Comparison of ENCODE assay signal across 19 mouse cellular contexts in the genomic region with DNA sequence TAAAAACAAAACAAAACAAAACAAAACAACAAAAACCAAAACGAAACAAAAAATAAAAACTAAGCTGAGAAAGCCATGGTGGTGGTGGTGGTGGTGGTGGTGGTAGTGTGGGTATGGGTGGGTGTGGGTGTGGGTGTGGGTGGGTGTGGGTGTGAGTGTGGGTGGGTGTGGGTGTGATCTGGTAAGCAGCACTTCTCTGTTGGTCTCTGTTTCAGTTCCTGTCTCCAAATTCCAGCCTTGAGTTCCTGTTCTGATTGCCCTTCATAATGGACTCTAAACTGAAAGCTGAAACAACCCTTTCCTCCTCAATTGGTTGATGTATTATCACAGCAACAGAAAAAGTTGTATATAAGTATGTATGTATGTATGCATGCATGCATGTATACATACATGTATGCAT. TPM values are rescaled to one million over a fixed set of nuclear protein-coding genes. Genes with fewer than 3 reads are reported as not detected.
DNase-seq lines count a peak whose midpoint lies in the region; ATAC-seq and TF ChIP-seq lines count a peak whose summit lies in the region.
"Had no signal": no experiment of that assay in that cellular context is flagged by ENCODE, and none has a peak within 500 bp of the region (broad histone marks: within the 10 kb centered on the region; RNA-seq: fewer than 3 reads in every experiment).

No protein-coding gene starts in this region.

- no peaks in the 10 kb centered on the region for H3K27me3 ChIP-seq in liver, postnatal 0 days (ENCODE audit: insufficient read depth, low read length)
- H3K27me3 ChIP-seq in forebrain, embryonic 11.5 days (ENCODE audit: control insufficient read depth, insufficient read depth, low read length): no peaks in the 10 kb centered on the region
- H3K27me3 ChIP-seq: embryonic facial prominence, embryonic 12.5 days; forebrain, embryonic 12.5 days had no signal

- H3K9ac ChIP-seq in liver, postnatal 0 days (replicated peaks): no peak overlapping the region
- H3K9ac ChIP-seq in forebrain, embryonic 11.5 days (ENCODE audit: low read length): no peak overlapping the region
- H3K9ac ChIP-seq: embryonic facial prominence, embryonic 12.5 days; forebrain, embryonic 12.5 days had no signal

- no peak overlapping the region for H3K4me2 ChIP-seq in liver, postnatal 0 days (ENCODE audit: low read depth, low read length)
- H3K4me2 ChIP-seq in forebrain, embryonic 11.5 days (ENCODE audit: low read depth, low read length, severe bottlenecking): no peak overlapping the region
- H3K4me2 ChIP-seq: embryonic facial prominence, embryonic 12.5 days; forebrain, embryonic 12.5 days had no signal

- no peaks in the 10 kb centered on the region for H3K9me3 ChIP-seq in liver, postnatal 0 days (ENCODE audit: low read length)
- no peaks in the 10 kb centered on the region for H3K9me3 ChIP-seq in forebrain, embryonic 11.5 days (ENCODE audit: control insufficient read depth, low read length)
- H3K9me3 ChIP-seq: embryonic facial prominence, embryonic 10.5 days; embryonic facial prominence, embryonic 12.5 days; forebrain, embryonic 12.5 days had no signal

- DNase-seq in left cerebral cortex, adult 9 months (ENCODE audit: low spot score in 2 of 2): no peak
- no peak for DNase-seq in liver, postnatal 0 days
- DNase-seq in forebrain, embryonic 11.5 days (ENCODE audit: low spot score): no peak
- DNase-seq: adrenal gland, adult 2 months; adrenal gland, postnatal 10 days; adrenal gland, postnatal 25 days; cerebellum, adult 11 months; cerebellum, adult 18-20 months; cerebellum, adult 8-10 months; cerebellum, adult 9-11 months; cerebellum, postnatal 14 days; cerebellum, postnatal 36 days had no signal

- no peak for TF ChIP-seq EP300 in liver, postnatal 0 days (IDR thresholded peaks at IDR 0.05; ENCODE audit: low read depth)

- no peak for TF ChIP-seq CTCF in liver, postnatal 0 days (IDR thresholded peaks at IDR 0.05; ENCODE audit: low read depth)

- H3K4me3 ChIP-seq in liver, postnatal 0 days (ENCODE audit: low read depth, low read length): no peak overlapping the region
- no peak overlapping the region for H3K4me3 ChIP-seq in forebrain, embryonic 11.5 days (ENCODE audit: low read depth, low read length)
- H3K4me3 ChIP-seq: embryonic facial prominence, embryonic 10.5 days; embryonic facial prominence, embryonic 12.5 days; forebrain, embryonic 12.5 days had no signal

- ATAC-seq in granulocyte monocyte progenitor cell, adult 5-6 weeks (replicated peaks; ENCODE audit: poor library complexity, severe bottlenecking): peak; percentile 88
- peak; percentile 50; the same call in 1 of the 2 replicates for ATAC-seq in megakaryocyte progenitor cell, adult 5-6 weeks (replicated peaks; ENCODE audit: poor library complexity)
- ATAC-seq in liver, postnatal 0 days: no peak
- no peak for ATAC-seq in forebrain, embryonic 11.5 days (replicated peaks; ENCODE audit: low FRiP score)
- ATAC-seq: forebrain, embryonic 14.5 days; forebrain, embryonic 16.5 days had no signal

- H3K27ac ChIP-seq in liver, postnatal 0 days (ENCODE audit: low read depth): no peak overlapping the region
- no peak overlapping the region for H3K27ac ChIP-seq in forebrain, embryonic 11.5 days (ENCODE audit: low read depth, low read length)
- H3K27ac ChIP-seq: embryonic facial prominence, embryonic 10.5 days; embryonic facial prominence, embryonic 12.5 days; forebrain, embryonic 12.5 days had no signal

- 88% methylated on average over 1 of the region's 1 CpGs for WGBS in liver, postnatal 0 days (ENCODE audit: insufficient replicate concordance)
- 83% methylated on average over 1 of the region's 1 CpGs for WGBS in forebrain, embryonic 11.5 days

- no peaks in the 10 kb centered on the region for H3K36me3 ChIP-seq in liver, postnatal 0 days (replicated peaks; ENCODE audit: insufficient read depth, low read length)
- H3K36me3 ChIP-seq in forebrain, embryonic 11.5 days (ENCODE audit: control insufficient read depth, insufficient read depth, low read length): no peaks in the 10 kb centered on the region
- H3K36me3 ChIP-seq: embryonic facial prominence, embryonic 10.5 days; embryonic facial prominence, embryonic 12.5 days; forebrain, embryonic 12.5 days had no signal

- no peaks in the 10 kb centered on the region for H3K4me1 ChIP-seq in liver, postnatal 0 days (ENCODE audit: insufficient read depth)
- H3K4me1 ChIP-seq in forebrain, embryonic 11.5 days (replicated peaks; ENCODE audit: control insufficient read depth, insufficient read depth, low read length): no peaks in the 10 kb centered on the region
- H3K4me1 ChIP-seq: embryonic facial prominence, embryonic 10.5 days; embryonic facial prominence, embryonic 12.5 days; forebrain, embryonic 12.5 days had no signal

RNA-seq across cellular contexts. Expression of a gene that starts 40.3 kb away (rescaled TPM):
- total RNA-seq in granulocyte monocyte progenitor cell, adult 5-6 weeks (2014; fragmentation: Nextera tagmentation): 601 and 668 TPM in 2 replicates
- total RNA-seq in granulocyte monocyte progenitor cell, adult 5-6 weeks (2017): 357 and 410 TPM in 2 replicates
- total RNA-seq in megakaryocyte progenitor cell, adult 5-6 weeks (2015): 582 and 635 TPM in 2 replicates
- total RNA-seq in megakaryocyte progenitor cell, adult 5-6 weeks (2017): 351 and 372 TPM in 2 replicates
- polyA plus RNA-seq in liver, postnatal 0 days (2015; fragmentation: Nextera tagmentation; extraction: Ambion mirVana): 320 and 328 TPM in 2 replicates
- polyA plus RNA-seq in forebrain, embryonic 11.5 days (2014; fragmentation: Nextera tagmentation; extraction: Ambion mirVana): 2,631 and 2,769 TPM in 2 replicates

Comparison
In these comparisons a context has a peak if more than half of its experiments do, and no peak if none do; other contexts are left out.
1. ATAC-seq: peak in granulocyte monocyte progenitor cell, adult 5-6 weeks (single experiment) and megakaryocyte progenitor cell, adult 5-6 weeks (single experiment); none in liver, postnatal 0 days (single experiment) and forebrain, embryonic 11.5 days (single experiment).